ENCODE assay signal across 1 mouse cellular context in the genomic region with DNA sequence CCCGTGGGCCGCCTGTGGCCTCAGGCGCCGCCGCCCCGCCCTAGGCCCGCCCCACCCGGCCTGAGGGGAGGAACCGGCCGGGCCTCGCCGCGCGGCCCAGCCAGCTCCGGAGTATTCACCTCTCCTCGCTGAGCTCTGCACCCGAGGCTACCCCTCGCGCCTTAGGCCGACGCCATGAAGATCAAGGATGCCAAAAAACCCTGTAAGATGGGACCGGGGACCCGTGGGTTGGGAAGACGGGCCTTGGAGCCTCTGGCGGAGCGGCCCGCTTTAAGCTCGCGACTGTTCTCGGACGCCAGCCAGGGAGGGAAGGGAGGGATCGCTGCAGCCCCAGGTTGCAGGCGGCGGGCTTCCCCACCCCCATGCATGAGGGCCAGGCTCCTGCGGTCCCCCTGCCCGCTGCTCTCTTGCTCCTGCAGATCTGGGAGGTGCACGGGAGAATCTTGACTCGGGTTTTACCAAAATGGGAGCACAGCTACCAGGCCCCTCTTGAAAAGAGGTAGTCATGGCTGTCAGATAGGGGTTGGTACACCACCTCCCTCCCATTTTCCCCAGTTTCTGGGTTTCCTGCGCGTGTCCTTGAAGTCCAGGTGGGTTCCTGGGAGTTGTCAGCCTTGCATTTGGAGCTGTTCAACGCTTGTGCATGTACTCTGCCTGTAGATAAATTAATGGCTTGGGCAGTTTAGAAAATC.
TF ChIP-seq lines count a peak whose summit lies in the region.

No protein-coding gene starts in this region.

TF ChIP-seq in MEL, 35 proteins besides CTCF, POLR2A, EP300 and RAD21 (continued from another document):
- TF ChIP-seq ETS1 (IDR thresholded peaks at IDR 0.05; ENCODE audit: low read depth, low read length) = 0 out of 2 replicates have a peak, but pooled peaks have one; percentile 22
- no peak for TF ChIP-seq GATA1 (IDR thresholded peaks at IDR 0.05; ENCODE audit: low read depth, low read length)
- TF ChIP-seq ZNF384 (IDR thresholded peaks at IDR 0.05; ENCODE audit: low read depth, low read length) = no peak
- TF ChIP-seq MYC (IDR thresholded peaks at IDR 0.05; ENCODE audit: low read depth, low read length) = no peak; the same call in 1 of the 2 replicates
- TF ChIP-seq NELFE (IDR thresholded peaks at IDR 0.05; ENCODE audit: low read depth, low read length) = peak; percentile 68; the same call in 1 of the 2 replicates
- TF ChIP-seq TCF12 (IDR thresholded peaks at IDR 0.05; ENCODE audit: low read depth, low read length) = peak; percentile 40; the same call in 1 of the 2 replicates
- TF ChIP-seq CHD1 (IDR thresholded peaks at IDR 0.05; ENCODE audit: low read depth, low read length) = 0 out of 2 replicates have a peak, but pooled peaks have one; percentile 91
- TF ChIP-seq USF2 (IDR thresholded peaks at IDR 0.05; ENCODE audit: borderline replicate concordance in 1 of 2, insufficient read depth in 1 of 2, low read depth in 1 of 2, low read length in 2 of 2) = no peak
- TF ChIP-seq MEF2A (IDR thresholded peaks at IDR 0.05; ENCODE audit: extremely low read depth, insufficient replicate concordance, low read depth, low read length, poor library complexity, severe bottlenecking) = no peak
- 0 out of 2 replicates have a peak, but pooled peaks have one; percentile 21 for TF ChIP-seq MAX (IDR thresholded peaks at IDR 0.05; ENCODE audit: low read length)
- peak; percentile 89 for TF ChIP-seq SIN3A (IDR thresholded peaks at IDR 0.05; ENCODE audit: low read length)
- peak; percentile 75 for TF ChIP-seq POLR2AphosphoS2 (IDR thresholded peaks at IDR 0.05; ENCODE audit: low read length)
- no peak for TF ChIP-seq MAFK (IDR thresholded peaks at IDR 0.05; ENCODE audit: borderline replicate concordance, low read depth, low read length)
- TF ChIP-seq MAZ (IDR thresholded peaks at IDR 0.05; ENCODE audit: low read depth, low read length) = peak; percentile 17; the same call in 1 of the 2 replicates
- TF ChIP-seq ZC3H11A (IDR thresholded peaks at IDR 0.05; ENCODE audit: low read depth, low read length) = no peak
- TF ChIP-seq MXI1 (IDR thresholded peaks at IDR 0.05; ENCODE audit: low read depth, low read length) = peak; percentile 81
